Mouse (Mus musculus): ENCODE measurements around the gene Prss21. TPM values are rescaled to one million over a fixed set of nuclear protein-coding genes. Genes with fewer than 3 reads are reported as not detected.
"Not testable (repeated sequence)": the region's sequence is repeated elsewhere in the genome, so short reads cannot be mapped to it uniquely, and the experiment has no call there.

The Prss21 gene
- polyA plus RNA-seq, 1 experiment from 2014 or later, result not detected

GRCm38 (mm10) chr17:23880576-23880975 is 12.7 kb downstream of the Prss21 start, which contains the start of the genes Dcpp1 and Dcpp2:
TSS of gene Dcpp1 (plus strand) at chr17:23880876.
TSS of gene Dcpp2 (plus strand) at chr17:23880880.
- H3K4me2 ChIP-seq (ENCODE audit: low read depth, low read length); H3K9me3 ChIP-seq (replicated peaks; ENCODE audit: control insufficient read depth, low read length); H3K27me3 ChIP-seq (ENCODE audit: control insufficient read depth, insufficient read depth, low read length); H3K4me3 ChIP-seq (ENCODE audit: low read length); H3K27ac ChIP-seq (ENCODE audit: low read length); H3K36me3 ChIP-seq (ENCODE audit: control insufficient read depth, insufficient read depth); ATAC-seq (replicated peaks; ENCODE audit: extremely low read depth, insufficient read depth, low FRiP score); H3K4me1 ChIP-seq (ENCODE audit: control insufficient read depth, insufficient read depth, low read length); H3K9ac ChIP-seq (ENCODE audit: low read length): not testable (repeated sequence)
- WGBS, result 53% methylated on average over 4 of the region's 4 CpGs

- H3K9ac ChIP-seq (ENCODE audit: low read length); H3K27me3 ChIP-seq (ENCODE audit: control insufficient read depth, insufficient read depth, low read length); ATAC-seq (replicated peaks; ENCODE audit: extremely low read depth, insufficient read depth, low FRiP score); H3K4me3 ChIP-seq (ENCODE audit: low read length); H3K27ac ChIP-seq (ENCODE audit: low read length); H3K9me3 ChIP-seq (replicated peaks; ENCODE audit: control insufficient read depth, low read length); H3K4me2 ChIP-seq (ENCODE audit: low read depth, low read length); H3K36me3 ChIP-seq (ENCODE audit: control insufficient read depth, insufficient read depth); H3K4me1 ChIP-seq (ENCODE audit: control insufficient read depth, insufficient read depth, low read length): not testable (repeated sequence)
- WGBS, result 54% methylated on average over 4 of the region's 4 CpGs
These were observed 49.3 kb downstream of the Prss21 start, which contains the start of gene Dcpp3 for GRCm38 (mm10) chr17:23917158-23917557. TSS of gene Dcpp3 (plus strand) at chr17:23917458.

Small RNA genes lying within 50 kb of the gene (microRNA-seq; reads per million reads assigned to microRNA genes)
- 1.6 reads per million for gene Mir5125

Other genes with a start within 250 kb of the Prss21 start
- gene Mmp25, start 222.8 kb upstream of the Prss21 start, polyA plus RNA-seq (2015; fragmentation: Nextera tagmentation; extraction: Ambion mirVana), result 0.24 and 0.25 TPM in 2 replicates
- gene Bicdl2, start 207.6 kb upstream of the Prss21 start, polyA plus RNA-seq (2015; fragmentation: Nextera tagmentation; extraction: Ambion mirVana), result 0.45 and 0.67 TPM in 2 replicates
- gene Hcfc1r1, start 194.5 kb upstream of the Prss21 start, polyA plus RNA-seq (2015; fragmentation: Nextera tagmentation; extraction: Ambion mirVana), result 214 and 247 TPM in 2 replicates
- 38.7 and 39.1 TPM in 2 replicates for gene Thoc6, start 194.2 kb upstream of the Prss21 start, polyA plus RNA-seq (2015; fragmentation: Nextera tagmentation; extraction: Ambion mirVana)
- gene Tnfrsf12a, start 190.6 kb upstream of the Prss21 start, polyA plus RNA-seq (2015; fragmentation: Nextera tagmentation; extraction: Ambion mirVana), result 100 and 122 TPM in 2 replicates
- 1.7 and 15.9 TPM in 2 replicates for gene Cldn6, start 188.8 kb upstream of the Prss21 start, polyA plus RNA-seq (2015; fragmentation: Nextera tagmentation; extraction: Ambion mirVana)
- 0.22 and 0.84 TPM in 2 replicates for gene Cldn9, start 184.0 kb upstream of the Prss21 start, polyA plus RNA-seq (2015; fragmentation: Nextera tagmentation; extraction: Ambion mirVana)
- gene 1520401A03Rik, start 145.3 kb upstream of the Prss21 start, polyA plus RNA-seq (2015; fragmentation: Nextera tagmentation; extraction: Ambion mirVana), result not detected in 2 replicates
- 29.7 and 33.3 TPM in 2 replicates for gene Pkmyt1, start 141.7 kb upstream of the Prss21 start, polyA plus RNA-seq (2015; fragmentation: Nextera tagmentation; extraction: Ambion mirVana)
- gene Paqr4, start 127.2 kb upstream of the Prss21 start, polyA plus RNA-seq (2015; fragmentation: Nextera tagmentation; extraction: Ambion mirVana), result 16.8 and 19.8 TPM in 2 replicates
- 1.8 and 3.7 TPM in 2 replicates for gene Kremen2, start 122.2 kb upstream of the Prss21 start, polyA plus RNA-seq (2015; fragmentation: Nextera tagmentation; extraction: Ambion mirVana)
- 42.2 and 46.9 TPM in 2 replicates for gene Flywch1, start 96.5 kb upstream of the Prss21 start, polyA plus RNA-seq (2015; fragmentation: Nextera tagmentation; extraction: Ambion mirVana)
- gene Flywch2, start 82.0 kb upstream of the Prss21 start, polyA plus RNA-seq (2015; fragmentation: Nextera tagmentation; extraction: Ambion mirVana), result 4.3 and 5.9 TPM in 2 replicates
- 311 and 314 TPM in 2 replicates for gene Srrm2, start 77.5 kb upstream of the Prss21 start, polyA plus RNA-seq (2015; fragmentation: Nextera tagmentation; extraction: Ambion mirVana)
- 812 and 839 TPM in 2 replicates for gene Elob, start 38.9 kb upstream of the Prss21 start, polyA plus RNA-seq (2015; fragmentation: Nextera tagmentation; extraction: Ambion mirVana)
- not detected in 2 replicates for gene Prss33, start 32.0 kb upstream of the Prss21 start, polyA plus RNA-seq (2015; fragmentation: Nextera tagmentation; extraction: Ambion mirVana)
- 0.11 and 0.50 TPM in 2 replicates for gene Prss32, start 24.2 kb upstream of the Prss21 start, polyA plus RNA-seq (2015; fragmentation: Nextera tagmentation; extraction: Ambion mirVana)
- 0.21 and 0.22 TPM in 2 replicates for gene Prss41, start 23.9 kb upstream of the Prss21 start, polyA plus RNA-seq (2015; fragmentation: Nextera tagmentation; extraction: Ambion mirVana)
- not detected in 2 replicates for gene Dcpp1, start 12.8 kb downstream of the Prss21 start, polyA plus RNA-seq (2015; fragmentation: Nextera tagmentation; extraction: Ambion mirVana)
- 0.21 TPM in 1 of 2 replicates, not detected in the other for gene Dcpp2, start 12.8 kb downstream of the Prss21 start, polyA plus RNA-seq (2015; fragmentation: Nextera tagmentation; extraction: Ambion mirVana)
- gene Dcpp3, start 49.4 kb downstream of the Prss21 start, polyA plus RNA-seq (2015; fragmentation: Nextera tagmentation; extraction: Ambion mirVana), result not detected in 2 replicates
- gene Sbp, start 73.6 kb downstream of the Prss21 start, polyA plus RNA-seq (2015; fragmentation: Nextera tagmentation; extraction: Ambion mirVana), result not detected in 2 replicates
- not detected in 2 replicates for gene Sbpl, start 87.2 kb downstream of the Prss21 start, polyA plus RNA-seq (2015; fragmentation: Nextera tagmentation; extraction: Ambion mirVana)
- gene Prss30, start 112.5 kb downstream of the Prss21 start, polyA plus RNA-seq (2015; fragmentation: Nextera tagmentation; extraction: Ambion mirVana), result 0.39 and 0.40 TPM in 2 replicates
- 0.15 TPM in 1 of 2 replicates, not detected in the other for gene Prss22, start 130.0 kb downstream of the Prss21 start, polyA plus RNA-seq (2015; fragmentation: Nextera tagmentation; extraction: Ambion mirVana)
- 0.14 and 0.15 TPM in 2 replicates for gene Prss27, start 170.1 kb downstream of the Prss21 start, polyA plus RNA-seq (2015; fragmentation: Nextera tagmentation; extraction: Ambion mirVana)
- 36.5 and 36.6 TPM in 2 replicates for gene Kctd5, start 205.4 kb downstream of the Prss21 start, polyA plus RNA-seq (2015; fragmentation: Nextera tagmentation; extraction: Ambion mirVana)